Mouse (Mus musculus): ENCODE results near the gene Tjap1. TPM values are rescaled to one million over a fixed set of nuclear protein-coding genes. Genes with fewer than 3 reads are reported as not detected.

Gene Tjap1
- total RNA-seq, 2 experiments from 2014 or later: 38.4 to 60.3 TPM

DNA sequence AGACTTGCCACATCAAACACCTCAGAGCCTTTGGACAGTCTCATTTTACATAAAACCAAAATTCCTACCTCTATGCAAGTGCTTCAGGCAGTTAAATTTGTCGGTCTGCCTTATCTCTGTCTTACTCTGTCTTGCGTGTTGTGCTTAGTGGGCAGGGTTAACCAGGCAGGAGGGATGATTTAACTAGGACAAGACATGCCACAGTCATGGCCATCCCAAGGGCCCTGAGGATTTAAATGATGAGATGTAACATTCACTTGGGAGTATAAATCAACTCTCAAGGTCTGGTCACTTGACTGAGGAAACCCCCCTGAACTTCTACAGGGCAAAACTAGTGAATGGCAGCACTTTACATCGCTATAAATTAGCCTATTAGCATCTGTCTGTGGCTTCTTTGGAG, 61.2 kb downstream of the Tjap1 start:
- intact Hi-C loops (cut with DNase I): loop anchor here (10.0 kb wide), 1 partner anchor 733 kb away; no protein-coding TSS in a partner anchor

DNA sequence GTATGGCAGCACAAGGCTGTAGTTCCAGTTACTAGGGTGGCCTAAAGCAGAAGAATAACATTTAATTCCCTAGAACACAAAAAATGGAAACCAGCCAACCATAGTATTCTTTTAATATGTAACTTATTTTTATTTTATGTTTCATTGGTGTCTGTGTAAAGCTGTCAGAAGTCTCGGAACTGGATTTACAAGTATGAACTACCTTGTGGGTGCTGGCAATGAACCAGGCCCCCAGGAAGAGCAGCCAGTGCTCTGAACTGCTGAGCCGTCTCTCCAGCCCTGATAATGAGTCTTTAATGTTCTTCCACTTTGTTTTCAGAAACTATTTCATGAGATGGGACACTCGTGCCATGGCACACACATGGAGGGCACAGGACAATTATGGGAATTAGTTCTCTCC, 72.3 kb downstream of the Tjap1 start:
- Histone ChIP-seq H3K27ac (no peak overlapping the region), H3K4me3 (no peak overlapping the region)
- intact Hi-C loops (cut with DNase I): no loop called here
- TF ChIP-seq CTCF (IDR thresholded peaks at IDR 0.05): no peak
- no peak for DNase-seq (ENCODE audit: extremely low spot score in 1 of 2, low spot score in 2 of 2)

More for the DNA sequence above, 61.2 kb downstream of the Tjap1 start:
- TF ChIP-seq CTCF (IDR thresholded peaks at IDR 0.05): no peak
- no peak for DNase-seq (ENCODE audit: extremely low spot score in 1 of 2, low spot score in 2 of 2)
- Histone ChIP-seq H3K27ac (no peak overlapping the region), H3K4me3 (no peak overlapping the region)

Small RNAs within 50 kb of the gene (microRNA-seq; reads per million reads assigned to microRNA genes)
- gene Mir693: 0 reads per million in 2 experiments

Other genes starting within 250 kb of the Tjap1 start
- gene Mrps18a, start 172.0 kb downstream of the Tjap1 start, total RNA-seq (2021): 10 to 100 TPM; 79.3 to 84.5 TPM
- 10 to 100 TPM; 21.7 to 22.0 TPM for gene Rsph9, start 138.8 kb downstream of the Tjap1 start, total RNA-seq (2021)
- gene Mad2l1bp, start 129.5 kb downstream of the Tjap1 start, total RNA-seq (2021): 10 to 100 TPM; 11.6 to 15.7 TPM
- gene Gtpbp2, start 122.0 kb downstream of the Tjap1 start, total RNA-seq (2021): 100 to 1,000 TPM; 134 to 140 TPM
- gene Polh, start 80.4 kb downstream of the Tjap1 start, total RNA-seq (2021): 1 to 10 TPM; 6.3 to 6.7 TPM
- gene Xpo5, start 80.2 kb downstream of the Tjap1 start, total RNA-seq (2021): 10 to 100 TPM; 42.1 to 43.3 TPM
- gene Polr1c, start 35.0 kb downstream of the Tjap1 start, total RNA-seq (2021): 10 to 100 TPM; 38.1 to 40.4 TPM
- 10 to 100 TPM; 85.5 to 87.6 TPM for gene Yipf3, start 34.9 kb downstream of the Tjap1 start, total RNA-seq (2021)
- 10 to 100 TPM; 63.4 to 63.7 TPM for gene Lrrc73, start 29.5 kb downstream of the Tjap1 start, total RNA-seq (2021)
- gene Dlk2, start 14.4 kb upstream of the Tjap1 start, total RNA-seq (2021): 10 to 100 TPM; 66.1 to 82.1 TPM
- gene Abcc10, start 45.3 kb upstream of the Tjap1 start, total RNA-seq (2021): 10 to 100 TPM; 10.0 to 11.5 TPM
- 10 to 100 TPM; 56.7 to 69.5 TPM for gene Zfp318, start 100.7 kb upstream of the Tjap1 start, total RNA-seq (2021)
- 1 to 10 TPM; 5.2 to 5.8 TPM for gene Crip3, start 145.9 kb upstream of the Tjap1 start, total RNA-seq (2021)
- gene Slc22a7, start 155.4 kb upstream of the Tjap1 start, total RNA-seq (2021): under 1 TPM; 0.25 to 0.75 TPM
- 100 to 1,000 TPM; 136 to 148 TPM for gene Ttbk1, start 204.6 kb upstream of the Tjap1 start, total RNA-seq (2021)
- gene Dnph1, start 213.7 kb upstream of the Tjap1 start, total RNA-seq (2021): 1 to 10 TPM; 4.2 to 5.0 TPM